Mouse (Mus musculus) stomach, postnatal 0 days (tissue): ENCODE results near the gene Cdca7l.

Experiments used
- CTCF ChIP-seq: IDR thresholded peaks from 2 replicates; pipeline ENCODE4 v1.5.1; 2016; ENCODE audit warnings: antibody characterized with exemption, low read depth, mild to moderate bottlenecking, moderate library complexity
- EP300 ChIP-seq: optimal IDR thresholded peaks from 2 replicates; pipeline ENCODE3; 2016; ENCODE audit warnings: antibody characterized with exemption

DNA sequence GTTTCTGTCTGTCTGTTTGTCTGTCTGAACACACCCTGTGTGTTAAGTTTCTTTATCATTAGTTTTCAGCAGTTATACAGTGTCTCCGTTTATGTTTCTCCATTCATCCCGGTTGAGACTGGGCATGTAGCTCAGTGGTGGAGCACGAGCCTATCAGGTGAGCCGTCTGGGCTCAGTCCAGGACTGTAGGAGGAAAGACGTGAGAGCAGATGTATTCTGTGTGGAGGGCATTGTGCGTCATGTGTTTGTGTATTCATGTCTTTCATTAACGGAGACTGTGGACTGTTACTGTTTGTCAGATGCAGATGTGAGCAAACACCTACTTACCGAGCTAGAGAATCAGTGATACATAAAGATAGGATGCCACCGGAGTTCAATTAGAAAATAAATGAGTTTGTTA is 52.9 kb downstream of the Cdca7l start:
- TF ChIP-seq CTCF, result no peak
- TF ChIP-seq EP300, result no peak
